Mouse (Mus musculus) C2C12 (cell line): ENCODE data around the gene Tmc2. TPM values are rescaled to one million over a fixed set of nuclear protein-coding genes. Genes with fewer than 3 reads are reported as not detected.
A peak's percentile ranks its signal among the peaks of the same experiment; 100 is the strongest.

ENCODE experiments used
- H3K27me3 ChIP-seq: one replicate; pipeline ENCODE4 v1.6.1; 2011; ENCODE audit not compliant: control insufficient read depth, insufficient read depth, insufficient read length
- H3K36me3 ChIP-seq: one replicate; pipeline ENCODE4 v1.6.1; 2011; ENCODE audit not compliant: control insufficient read depth, insufficient read depth
- H3K4me3 ChIP-seq: one replicate; pipeline ENCODE4 v1.5.1; 2011; ENCODE audit warnings: mild to moderate bottlenecking, control low read depth; ENCODE audit not compliant: poor library complexity, insufficient read depth, severe bottlenecking
- H3K79me2 ChIP-seq: one replicate; pipeline ENCODE4 v1.6.1; 2011; ENCODE audit not compliant: control insufficient read depth, insufficient read depth
- H3K79me3 ChIP-seq: one replicate; pipeline ENCODE4 v1.6.1; 2011; ENCODE audit warnings: low read depth, control low read depth
- H3ac ChIP-seq: one replicate; pipeline ENCODE3; 2011; ENCODE audit warnings: low read depth; ENCODE audit not compliant: control insufficient read depth, insufficient read length
- CEBPB ChIP-seq: IDR thresholded peaks from one replicate; pipeline ENCODE4 v1.6.1; 2011; ENCODE audit warnings: low read depth, mild to moderate bottlenecking, control low read depth, moderate library complexity
- CTCF ChIP-seq: IDR thresholded peaks from one replicate; pipeline ENCODE4 v1.5.1; 2011; ENCODE audit not compliant: control insufficient read depth, insufficient read depth, insufficient read length
- FOSL1 ChIP-seq: IDR thresholded peaks from one replicate; pipeline ENCODE4 v1.8.0; 2011; ENCODE audit warnings: mild to moderate bottlenecking, low read length; ENCODE audit not compliant: poor library complexity, insufficient read depth, severe bottlenecking
- MAX ChIP-seq: IDR thresholded peaks from one replicate; pipeline ENCODE4 v1.6.1; 2011; ENCODE audit warnings: mild to moderate bottlenecking, control low read depth
- MYOD1 ChIP-seq: IDR thresholded peaks from one replicate; pipeline ENCODE4 v1.6.1; 2011; ENCODE audit warnings: low read depth; ENCODE audit not compliant: control insufficient read depth, insufficient read length
- MYOG ChIP-seq: IDR thresholded peaks from one replicate; pipeline ENCODE4 v1.6.1; 2011; ENCODE audit not compliant: control insufficient read depth, insufficient read length; ENCODE audit errors: extremely low read depth
- USF1 ChIP-seq: IDR thresholded peaks from one replicate; pipeline ENCODE4 v1.6.1; 2011; ENCODE audit warnings: low read depth, mild to moderate bottlenecking, control low read depth, moderate library complexity
- polyA plus RNA-seq: library from polyadenylated mRNA; unstranded; fragments of >200 nt; fragmentation: generic; extraction: Trizol; gene quantifications from one replicate; pipeline ENCODE4 v1.2.1, GENCODE M21; 2012; ENCODE audit warnings: missing spikeins

Tmc2 gene
- polyA plus RNA-seq, 1 experiment: not detected

DNA sequence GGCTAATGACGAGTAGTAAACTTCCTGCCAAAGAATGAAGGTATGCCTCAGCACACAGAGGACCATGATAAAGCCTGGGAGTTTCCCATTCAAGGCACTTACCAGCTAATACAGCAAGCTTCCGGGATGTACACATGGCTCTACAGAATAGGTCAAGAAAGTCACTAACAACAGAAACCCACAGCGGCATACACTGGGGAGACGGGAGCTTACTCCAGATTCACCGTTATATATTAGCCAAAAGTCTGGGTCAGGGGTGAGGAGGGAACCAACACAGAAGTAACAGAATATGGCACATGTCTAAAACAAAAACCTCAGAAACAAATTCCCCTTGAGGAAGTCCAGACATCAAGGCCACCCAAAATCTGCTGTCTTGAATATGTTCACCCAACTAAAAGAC lies 32.3 kb upstream of the Tmc2 start:
- Histone ChIP-seq H3K79me2 (no peaks in the 10 kb centered on the region), H3K4me3 (no peak overlapping the region), H3K27me3 (no peaks in the 10 kb centered on the region), H3K36me3 (peaks cover 18% of the 10 kb centered on the region), H3ac (no peak overlapping the region), H3K79me3 (no peaks in the 10 kb centered on the region)
- TF ChIP-seq USF1 (no peak), CTCF (no peak), MAX (no peak), MYOD1 (no peak), MYOG (no peak), CEBPB (no peak), FOSL1 (no peak)

GRCm38 (mm10) chr2:130166311-130167214 lies 28.4 kb upstream of the Tmc2 start:
- Histone ChIP-seq H3K4me3 (no peak overlapping the region), H3K79me2 (no peaks in the 10 kb centered on the region), H3K27me3 (no peaks in the 10 kb centered on the region), H3K36me3 (peaks cover 56% of the 10 kb centered on the region), H3ac (no peak overlapping the region), H3K79me3 (no peaks in the 10 kb centered on the region)
- TF ChIP-seq MYOD1 (no peak), CTCF (no peak), MYOG (no peak), FOSL1 (no peak), CEBPB (no peak), MAX (no peak), USF1 (no peak)

DNA sequence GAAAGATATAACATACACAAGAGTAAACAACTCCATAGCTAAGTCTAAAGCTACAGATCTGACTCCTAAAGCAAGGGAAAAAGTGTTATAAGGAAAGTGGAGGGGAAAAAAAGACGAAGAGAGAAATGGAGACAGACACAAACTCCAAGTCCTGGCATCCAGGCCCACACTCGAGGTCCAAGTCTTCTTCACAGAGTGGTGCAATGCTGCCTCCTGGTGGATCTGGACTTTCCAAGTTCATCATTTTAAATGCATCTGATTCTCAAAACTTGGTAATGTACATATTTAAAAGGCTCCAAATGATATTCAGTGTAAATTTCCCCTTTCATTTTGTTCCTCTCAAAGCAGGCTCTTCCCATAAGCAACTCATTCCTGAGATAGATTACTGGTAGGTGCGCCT lies 27.1 kb upstream of the Tmc2 start:
- Histone ChIP-seq H3K79me2 (peaks cover 4% of the 10 kb centered on the region), H3K4me3 (no peak overlapping the region), H3K36me3 (peaks cover 69% of the 10 kb centered on the region), H3K79me3 (no peaks in the 10 kb centered on the region), H3ac (no peak overlapping the region), H3K27me3 (no peaks in the 10 kb centered on the region)
- TF ChIP-seq MYOD1: no peak
- TF ChIP-seq MYOG: no peak
- TF ChIP-seq MAX: no peak
- TF ChIP-seq USF1: no peak
- TF ChIP-seq FOSL1: no peak
- TF ChIP-seq CTCF: no peak

- TF ChIP-seq USF1 (no peak), CTCF (no peak), CEBPB (no peak), MAX (no peak), MYOD1 (no peak), MYOG (no peak), FOSL1 (no peak)
- Histone ChIP-seq H3K4me3 (no peak overlapping the region), H3K27me3 (no peaks in the 10 kb centered on the region), H3K79me2 (peaks cover 40% of the 10 kb centered on the region), H3ac (no peak overlapping the region), H3K79me3 (peaks cover 15% of the 10 kb centered on the region), H3K36me3 (peaks cover 99% of the 10 kb centered on the region)
Measured at GRCm38 (mm10) chr2:130171674-130172073, 23.3 kb upstream of the Tmc2 start.

DNA sequence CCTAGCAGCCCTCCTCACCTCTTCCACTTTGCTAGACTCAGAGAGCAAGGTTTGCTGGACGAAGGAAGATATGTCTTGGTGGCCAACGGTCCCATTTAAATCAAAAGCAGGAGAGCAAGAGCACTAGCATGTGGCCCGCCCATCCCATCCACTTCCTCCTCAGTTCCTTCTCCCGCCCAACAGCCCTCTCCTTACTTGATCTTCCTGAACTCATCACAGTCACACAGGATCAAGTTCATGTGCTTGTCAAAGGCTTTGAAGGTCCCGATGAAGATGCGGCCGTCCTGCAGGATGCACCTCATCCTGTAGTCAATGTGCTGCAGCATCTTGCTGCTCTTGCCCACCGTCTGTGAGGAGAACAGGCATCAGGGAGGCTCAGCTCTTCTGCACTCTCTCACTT lies 18.2 kb upstream of the Tmc2 start:
- no peak for TF ChIP-seq CEBPB
- no peak for TF ChIP-seq MYOD1
- TF ChIP-seq MAX: no peak
- no peak for TF ChIP-seq MYOG
- no peak for TF ChIP-seq FOSL1
- TF ChIP-seq CTCF: no peak
- peaks cover 62% of the 10 kb centered on the region for H3K36me3 ChIP-seq
- peaks cover 38% of the 10 kb centered on the region for H3K79me3 ChIP-seq
- no peak overlapping the region for H3K4me3 ChIP-seq
- H3ac ChIP-seq: peak overlapping the region; percentile 44
- H3K27me3 ChIP-seq: no peaks in the 10 kb centered on the region
- peaks cover 64% of the 10 kb centered on the region for H3K79me2 ChIP-seq

GRCm38 (mm10) chr2:130178381-130178705 lies 16.7 kb upstream of the Tmc2 start:
- H3K4me3 ChIP-seq: peak overlapping the region; percentile 98
- peaks cover 46% of the 10 kb centered on the region for H3K36me3 ChIP-seq
- H3K27me3 ChIP-seq: peaks cover 4% of the 10 kb centered on the region
- TF ChIP-seq CEBPB (no peak), MYOG (no peak), FOSL1 (no peak), MAX (no peak), MYOD1 (no peak), USF1 (no peak)
- peaks cover 37% of the 10 kb centered on the region for H3K79me3 ChIP-seq
- peak overlapping the region; percentile 99 for H3ac ChIP-seq
- peaks cover 58% of the 10 kb centered on the region for H3K79me2 ChIP-seq
